Mouse (Mus musculus) liver, adult 2 months (tissue): ENCODE results near the gene Dach1. TPM values are rescaled to one million over a fixed set of nuclear protein-coding genes. Genes with fewer than 3 reads are reported as not detected.

ENCODE experiments used
- DNase-seq: peaks from one replicate; pipeline ENCODE4 v3.0.0-alpha.2; 2011; ENCODE audit warnings: low read depth, low spot score; ENCODE audit errors: extremely low read depth
- H3K27ac ChIP-seq: fragments of 200-500 bp; replicated peaks from 2 replicates; pipeline ENCODE4 v1.5.1; 2012; ENCODE audit warnings: low read depth, mild to moderate bottlenecking, control low read depth, inconsistent platforms, low read length; ENCODE audit not compliant: insufficient read depth
- H3K27me3 ChIP-seq: fragments of 200-500 bp; 2 replicates; pipeline ENCODE4 v1.6.1; 2012; ENCODE audit warnings: mild to moderate bottlenecking, moderate library complexity, low read length, inconsistent platforms; ENCODE audit not compliant: control insufficient read depth, insufficient read depth
- H3K36me3 ChIP-seq: fragments of 200-500 bp; 2 replicates; pipeline ENCODE4 v1.6.1; 2012; ENCODE audit warnings: low read length, inconsistent platforms; ENCODE audit not compliant: control insufficient read depth, insufficient read depth
- H3K4me1 ChIP-seq: fragments of 200-500 bp; 2 replicates; pipeline ENCODE4 v1.6.1; 2011; ENCODE audit warnings: low read length; ENCODE audit not compliant: control insufficient read depth, insufficient read depth
- H3K4me3 ChIP-seq: fragments of 200-500 bp; 2 replicates; pipeline ENCODE4 v1.5.1; 2011; ENCODE audit warnings: low read depth, mild to moderate bottlenecking, control low read depth, low read length, moderate library complexity; ENCODE audit not compliant: insufficient read depth
- H3K79me2 ChIP-seq: fragments of 200-500 bp; 2 replicates; pipeline ENCODE4 v1.6.1; 2012; ENCODE audit warnings: inconsistent platforms, mild to moderate bottlenecking, low read length, moderate library complexity; ENCODE audit not compliant: control insufficient read depth, insufficient read depth
- H3K9ac ChIP-seq: fragments of 200-500 bp; 2 replicates; pipeline ENCODE4 v1.6.1; 2012; ENCODE audit warnings: low read depth, mild to moderate bottlenecking, control low read depth, inconsistent platforms, low read length
- CTCF ChIP-seq: fragments of 200-500 bp; IDR thresholded peaks from 2 replicates; pipeline ENCODE4 v1.5.1; 2011; ENCODE audit warnings: low read depth, low read length, control low read depth
- POLR2A ChIP-seq: fragments of 200-500 bp; IDR thresholded peaks from 2 replicates; pipeline ENCODE4 v1.6.1; 2011; ENCODE audit warnings: low read length, control low read depth; ENCODE audit not compliant: insufficient read depth; ENCODE audit errors: extremely low read depth
- WGBS: fragments of 180-500 bp; shearing (Covaris S2); methylation state at CpG from one replicate; pipeline ENCODE4 v1.1.7; 2018; 5-methylcytosine and 5-hydroxymethylcytosine counted together
- polyA plus RNA-seq: library from polyadenylated mRNA; depleted of rRNA; stranded (reverse); fragments of >200 nt; gene quantifications from 2 replicates; pipeline ENCODE4 v1.2.3, GENCODE M21; 2012
- total RNA-seq: library from RNA; depleted of rRNA; stranded (reverse); fragments of >200 nt; gene quantifications from 2 replicates; pipeline ENCODE4 v1.2.3, GENCODE M21; 2014

Dach1 gene
- total and polyA plus RNA-seq, 2 experiments = 0.06 to 0.37 TPM

DNA sequence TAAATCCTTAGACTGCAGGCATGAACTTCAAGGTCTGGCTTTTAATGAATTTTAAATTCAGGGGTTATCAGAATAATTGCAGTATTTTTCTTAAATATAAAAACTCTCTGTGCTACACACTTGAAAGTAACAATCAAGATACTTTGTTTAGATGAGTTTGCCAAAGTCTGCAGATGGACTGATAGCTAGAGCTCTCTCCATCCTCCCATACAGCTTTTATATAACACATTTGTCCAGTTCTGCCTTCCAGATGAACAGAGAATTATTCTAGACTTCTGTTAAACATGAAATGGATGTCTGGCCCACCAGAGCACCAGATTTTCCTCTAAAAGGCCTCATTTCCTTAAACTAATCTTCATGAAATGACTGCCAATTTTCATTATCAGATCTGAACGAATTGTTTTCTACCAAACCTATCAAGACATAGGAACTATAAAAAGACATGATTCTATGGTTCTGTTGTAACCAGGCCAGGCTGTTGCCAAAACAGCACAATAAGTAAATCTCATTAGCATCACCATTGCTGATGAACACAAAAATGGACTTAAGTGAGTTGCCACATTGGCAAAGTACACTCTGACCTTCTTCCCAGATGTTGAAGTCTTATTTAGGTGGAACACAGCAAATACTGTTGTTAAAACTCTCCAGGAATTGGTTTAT lies 167.4 kb downstream of the Dach1 start:
- no peaks in the 10 kb centered on the region for H3K27me3 ChIP-seq
- H3K36me3 ChIP-seq = no peaks in the 10 kb centered on the region
- WGBS = 42% methylated on average over 1 of the region's 1 CpGs
- no peak overlapping the region for H3K27ac ChIP-seq
- H3K4me1 ChIP-seq = no peaks in the 10 kb centered on the region
- no peak for TF ChIP-seq POLR2A
- no peak for TF ChIP-seq CTCF
- no peaks in the 10 kb centered on the region for H3K79me2 ChIP-seq
- no peak for DNase-seq
- H3K9ac ChIP-seq = no peak overlapping the region
- no peak overlapping the region for H3K4me3 ChIP-seq

DNA sequence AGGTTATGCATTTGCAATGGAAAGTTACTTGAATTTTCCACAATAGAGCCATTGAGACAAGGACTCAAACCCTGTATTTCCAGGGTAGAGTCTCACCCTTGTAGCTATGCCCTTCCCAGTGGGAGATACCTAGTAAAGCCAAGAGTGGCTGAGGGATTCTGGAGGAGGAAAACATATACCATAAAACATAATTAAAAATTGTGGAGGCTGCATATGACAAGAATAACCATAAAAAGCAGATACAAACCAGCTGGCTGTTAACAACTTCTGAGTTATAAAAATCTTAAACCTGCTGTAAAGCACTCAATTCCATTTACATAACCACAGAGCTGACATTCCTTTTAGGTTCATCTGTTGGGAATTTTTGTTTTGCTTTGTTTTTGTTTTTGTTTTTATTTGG lies 171.0 kb downstream of the Dach1 start:
- no peaks in the 10 kb centered on the region for H3K27me3 ChIP-seq
- TF ChIP-seq POLR2A (no peak), CTCF (no peak)

DNA sequence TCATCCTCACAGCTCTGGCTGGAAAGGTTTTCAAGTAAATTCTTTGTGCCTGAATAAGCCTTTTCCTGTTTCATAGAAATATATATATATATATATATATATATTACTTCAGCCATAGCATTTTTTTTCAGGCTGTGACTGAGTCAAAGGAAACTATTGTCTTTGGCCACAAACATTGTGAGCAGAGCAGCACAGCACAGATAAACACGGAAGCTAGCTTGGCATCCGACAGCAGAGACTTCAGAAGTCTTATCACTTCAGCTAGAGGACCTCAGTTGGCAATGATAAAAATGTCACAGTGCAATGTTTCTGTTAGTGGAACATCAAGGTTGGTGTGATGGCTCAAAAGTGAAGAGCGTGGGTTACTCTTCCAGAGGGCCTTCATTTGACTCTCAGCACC lies 186.3 kb downstream of the Dach1 start:
- H3K27me3 ChIP-seq = no peaks in the 10 kb centered on the region
- H3K4me3 ChIP-seq = no peak overlapping the region
- H3K36me3 ChIP-seq = no peaks in the 10 kb centered on the region
- no peak for DNase-seq
- no peak for TF ChIP-seq POLR2A
- no peak for TF ChIP-seq CTCF
- no peaks in the 10 kb centered on the region for H3K79me2 ChIP-seq
- no peak overlapping the region for H3K9ac ChIP-seq
- no peaks in the 10 kb centered on the region for H3K4me1 ChIP-seq
- H3K27ac ChIP-seq = no peak overlapping the region
- 46% methylated on average over 3 of the region's 3 CpGs for WGBS

More for the DNA sequence above, 171.0 kb downstream of the Dach1 start:
- H3K27ac ChIP-seq = no peak overlapping the region
- H3K4me1 ChIP-seq = no peaks in the 10 kb centered on the region
- H3K9ac ChIP-seq = no peak overlapping the region
- no peak overlapping the region for H3K4me3 ChIP-seq
- DNase-seq = no peak
- no peaks in the 10 kb centered on the region for H3K36me3 ChIP-seq
- no peaks in the 10 kb centered on the region for H3K79me2 ChIP-seq

DNA sequence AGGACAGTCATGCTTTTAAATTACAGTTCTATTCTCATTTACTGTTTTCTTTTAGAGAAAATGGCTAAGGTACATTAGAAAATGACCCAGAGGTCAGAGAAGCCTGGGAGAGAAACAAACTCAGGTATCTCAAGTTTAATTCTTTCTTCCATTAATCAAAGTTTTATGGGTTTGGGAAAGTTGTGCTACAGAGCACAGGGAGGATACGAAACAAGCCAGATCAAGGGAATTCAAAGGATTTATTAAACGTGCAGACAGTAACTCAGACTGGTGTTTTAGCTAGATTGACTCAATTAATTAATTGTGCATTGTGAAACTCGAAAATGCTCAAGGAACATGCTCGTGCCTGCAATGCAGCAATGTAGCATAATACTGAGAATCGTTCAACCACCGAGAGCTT lies 186.9 kb downstream of the Dach1 start:
- TF ChIP-seq CTCF (no peak), POLR2A (no peak)
- Histone ChIP-seq H3K27ac (no peak overlapping the region), H3K36me3 (no peaks in the 10 kb centered on the region), H3K4me3 (no peak overlapping the region), H3K9ac (no peak overlapping the region), H3K27me3 (no peaks in the 10 kb centered on the region), H3K79me2 (no peaks in the 10 kb centered on the region), H3K4me1 (no peaks in the 10 kb centered on the region)
- no peak for DNase-seq
- WGBS = 76% methylated on average over 6 of the region's 6 CpGs

DNA sequence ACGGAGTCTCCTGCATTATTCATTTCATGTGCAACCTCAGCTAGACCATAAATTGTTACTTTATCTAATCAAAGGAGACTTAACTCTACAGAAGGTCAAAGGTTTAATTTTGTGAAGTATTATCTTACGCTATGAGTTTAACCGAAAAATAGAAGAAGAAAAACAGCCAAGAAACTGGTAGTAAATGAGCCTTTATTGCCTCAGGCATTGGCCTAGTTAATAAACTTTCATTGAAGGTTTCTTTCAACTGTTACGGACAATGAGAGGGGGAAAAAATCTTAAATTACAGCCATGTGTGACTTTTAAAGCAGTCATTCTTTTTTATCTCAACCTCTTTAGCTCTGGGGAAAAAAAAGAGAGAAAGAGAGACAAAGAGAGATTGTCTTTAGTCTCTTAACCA lies 188.7 kb downstream of the Dach1 start:
- TF ChIP-seq POLR2A (no peak), CTCF (no peak)
- 82% methylated on average over 4 of the region's 4 CpGs for WGBS
- Histone ChIP-seq H3K27me3 (no peaks in the 10 kb centered on the region), H3K79me2 (no peaks in the 10 kb centered on the region), H3K9ac (no peak overlapping the region), H3K27ac (no peak overlapping the region), H3K36me3 (no peaks in the 10 kb centered on the region), H3K4me3 (no peak overlapping the region), H3K4me1 (no peaks in the 10 kb centered on the region)
- DNase-seq = no peak

DNA sequence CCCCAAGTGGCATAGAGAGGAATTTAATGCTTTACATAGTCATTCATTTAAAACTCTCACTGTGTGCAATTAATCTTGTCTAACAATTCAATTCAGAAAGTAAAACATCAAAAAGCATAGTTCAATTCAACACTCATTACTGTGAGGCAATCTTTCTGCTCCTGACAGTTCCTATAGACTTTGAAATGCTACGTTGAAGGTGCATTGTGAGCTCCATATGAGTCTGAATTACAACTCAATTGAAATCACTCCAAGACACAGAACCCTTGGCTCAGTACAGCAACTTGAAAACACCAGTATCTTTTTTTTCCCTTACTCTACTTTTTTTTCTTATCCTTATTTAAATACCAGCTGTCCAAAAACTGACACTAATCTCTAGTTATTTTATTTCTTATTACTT lies 193.5 kb downstream of the Dach1 start:
- 71% methylated on average over 1 of the region's 1 CpGs for WGBS
- H3K27me3 ChIP-seq = no peaks in the 10 kb centered on the region
- no peaks in the 10 kb centered on the region for H3K79me2 ChIP-seq
- H3K36me3 ChIP-seq = no peaks in the 10 kb centered on the region
- DNase-seq = no peak
- no peak for TF ChIP-seq CTCF
- TF ChIP-seq POLR2A = no peak
- H3K4me1 ChIP-seq = no peaks in the 10 kb centered on the region
- H3K4me3 ChIP-seq = no peak overlapping the region
- H3K27ac ChIP-seq = no peak overlapping the region
- no peak overlapping the region for H3K9ac ChIP-seq
